Mouse (Mus musculus): ENCODE data around the gene Gm4177. TPM values are rescaled to one million over a fixed set of nuclear protein-coding genes. Genes with fewer than 3 reads are reported as not detected.
"Not testable (repeated sequence)": the region's sequence is repeated elsewhere in the genome, so short reads cannot be mapped to it uniquely, and the experiment has no call there.

Gm4177 gene
- not detected for total RNA-seq (2021)

GRCm38 (mm10) chr7:21796628-21797027 lies at the start of gene Gm4177:
Gene Gm4177, minus strand, starts transcription at chr7:21796728.
- DNase-seq = not testable (repeated sequence)

GRCm38 (mm10) chr7:21844167-21844566 lies 47.6 kb upstream of the Gm4177 start, which contains the start of gene Gm5725:
Gene Gm5725, minus strand, starts transcription at chr7:21844267.
- DNase-seq = not testable (repeated sequence)

GRCm38 (mm10) chr7:21832051-21832450 lies 35.5 kb upstream of the Gm4177 start, which contains the start of gene Vmn1r135:
Gene Vmn1r135, plus strand, starts transcription at chr7:21832351.
- not testable (repeated sequence) for DNase-seq

- not testable (repeated sequence) for DNase-seq
Observed at GRCm38 (mm10) chr7:21761375-21761774, 35.2 kb downstream of the Gm4177 start, which contains the start of gene Gm4175. Gene Gm4175, minus strand, starts transcription at chr7:21761475.

Other genes starting within 250 kb of the Gm4177 start
- not detected for gene Vmn1r132, start 182.6 kb downstream of the Gm4177 start, total RNA-seq (2021)
- not detected for gene Gm4175, start 35.3 kb downstream of the Gm4177 start, total RNA-seq (2021)
- not detected for gene Vmn1r135, start 35.6 kb upstream of the Gm4177 start, total RNA-seq (2021)
- gene Gm5725, start 47.5 kb upstream of the Gm4177 start, total RNA-seq (2021) = not detected
- not detected for gene Gm5891, start 124.6 kb upstream of the Gm4177 start, total RNA-seq (2021)
- not detected for gene Vmn1r137, start 197.9 kb upstream of the Gm4177 start, total RNA-seq (2021)
- gene Vmn1r138, start 232.2 kb upstream of the Gm4177 start, total RNA-seq (2021) = not detected

All from heart, postnatal 4 days (tissue).